Comparison of ENCODE assay signal across 19 mouse cellular contexts in the genomic region with DNA sequence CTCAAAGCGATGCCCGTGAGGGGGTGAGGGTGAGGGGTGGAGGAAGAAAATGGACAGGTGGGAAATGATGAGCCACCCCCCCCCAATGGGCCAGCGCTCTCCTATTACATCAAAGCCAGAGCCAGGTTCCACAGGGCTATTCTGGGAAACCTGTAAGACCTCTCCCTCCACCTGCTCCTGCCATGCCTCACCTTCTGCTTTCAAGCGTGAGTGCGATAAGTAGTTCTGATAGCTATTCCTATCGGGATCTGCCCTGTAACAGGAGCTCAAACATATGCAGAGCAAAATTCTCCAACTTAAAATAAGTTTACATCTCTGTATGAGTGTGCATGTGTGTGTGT. TPM values are rescaled to one million over a fixed set of nuclear protein-coding genes. Genes with fewer than 3 reads are reported as not detected.
"Had no signal": no experiment of that assay in that cellular context is flagged by ENCODE, and none has a peak within 500 bp of the region (broad histone marks: within the 10 kb centered on the region; RNA-seq: fewer than 3 reads in every experiment).

No protein-coding gene starts in this region.

- DNase-seq: liver, embryonic 13.5 days; liver, postnatal 0 days; lung, postnatal 14 days; retina, postnatal 1 day; right cerebral cortex, postnatal 4 days; thymus, postnatal 36 days had no signal

- H3K27ac ChIP-seq: hindbrain, embryonic 15.5 days; limb, embryonic 15.5 days; liver, embryonic 13.5 days; lung, embryonic 15.5 days; macrophage; midbrain, embryonic 12.5 days; neural tube, embryonic 13.5 days had no signal

- H3K9me3 ChIP-seq: hindbrain, embryonic 15.5 days; limb, embryonic 15.5 days; liver, embryonic 13.5 days; lung, embryonic 15.5 days; megakaryocyte, embryonic 14.5 days; midbrain, embryonic 12.5 days; neural tube, embryonic 13.5 days had no signal

- H3K4me3 ChIP-seq: hindbrain, embryonic 15.5 days; limb, embryonic 15.5 days; liver, embryonic 13.5 days; lung, embryonic 15.5 days; megakaryocyte, embryonic 14.5 days; midbrain, embryonic 12.5 days; neural tube, embryonic 13.5 days had no signal

- H3K27me3 ChIP-seq: hindbrain, embryonic 15.5 days; limb, embryonic 15.5 days; liver, embryonic 13.5 days; lung, embryonic 15.5 days; megakaryocyte, embryonic 14.5 days; midbrain, embryonic 12.5 days; neural tube, embryonic 13.5 days had no signal

- H3K4me1 ChIP-seq: hindbrain, embryonic 15.5 days; limb, embryonic 15.5 days; liver, embryonic 13.5 days; lung, embryonic 15.5 days; megakaryocyte, embryonic 14.5 days; midbrain, embryonic 12.5 days; neural tube, embryonic 13.5 days had no signal

- H3K4me2 ChIP-seq: hindbrain, embryonic 15.5 days; limb, embryonic 15.5 days; liver, embryonic 13.5 days; lung, embryonic 15.5 days; midbrain, embryonic 12.5 days; neural tube, embryonic 13.5 days had no signal

- H3K36me3 ChIP-seq: hindbrain, embryonic 15.5 days; limb, embryonic 15.5 days; liver, embryonic 13.5 days; lung, embryonic 15.5 days; midbrain, embryonic 12.5 days; neural tube, embryonic 13.5 days had no signal

- ATAC-seq: liver, postnatal 0 days; midbrain, embryonic 16.5 days had no signal

- H3K9ac ChIP-seq: hindbrain, embryonic 15.5 days; limb, embryonic 15.5 days; liver, embryonic 13.5 days; liver, postnatal 0 days; lung, embryonic 15.5 days; midbrain, embryonic 12.5 days; neural tube, embryonic 13.5 days had no signal

RNA-seq across cellular contexts. Expression of a gene that starts 2.0 kb away (rescaled TPM):
- total RNA-seq: layer of hippocampus, adult 8-10 months; layer of hippocampus, postnatal 14 days; left cerebral cortex, adult 8-10 months; left cerebral cortex, postnatal 25 days had no signal
- polyA plus RNA-seq: limb, embryonic 11.5 days; liver, embryonic 13.5 days; lung, embryonic 15.5 days; macrophage; midbrain, embryonic 12.5 days; midbrain, embryonic 16.5 days; neural tube, embryonic 13.5 days had no signal

RNA-seq across cellular contexts. Expression of a gene that starts 38.9 kb away (rescaled TPM):
- polyA plus RNA-seq: limb, embryonic 11.5 days; liver, embryonic 13.5 days; midbrain, embryonic 12.5 days had no signal
